Mouse (Mus musculus) neutrophil, adult 83 days (primary cell): ENCODE measurements around the gene Gabre. TPM values are rescaled to one million over a fixed set of nuclear protein-coding genes. Genes with fewer than 3 reads are reported as not detected.

Experiments
- total RNA-seq, 2 experiments: library from RNA; stranded (reverse); gene quantifications; one replicate each; pipeline ENCODE4 v1.2.4; 2023

The Gabre gene
- under 1 TPM in 1 of 2 experiments, not detected in 1; 0.93 TPM for total RNA-seq

DNA sequence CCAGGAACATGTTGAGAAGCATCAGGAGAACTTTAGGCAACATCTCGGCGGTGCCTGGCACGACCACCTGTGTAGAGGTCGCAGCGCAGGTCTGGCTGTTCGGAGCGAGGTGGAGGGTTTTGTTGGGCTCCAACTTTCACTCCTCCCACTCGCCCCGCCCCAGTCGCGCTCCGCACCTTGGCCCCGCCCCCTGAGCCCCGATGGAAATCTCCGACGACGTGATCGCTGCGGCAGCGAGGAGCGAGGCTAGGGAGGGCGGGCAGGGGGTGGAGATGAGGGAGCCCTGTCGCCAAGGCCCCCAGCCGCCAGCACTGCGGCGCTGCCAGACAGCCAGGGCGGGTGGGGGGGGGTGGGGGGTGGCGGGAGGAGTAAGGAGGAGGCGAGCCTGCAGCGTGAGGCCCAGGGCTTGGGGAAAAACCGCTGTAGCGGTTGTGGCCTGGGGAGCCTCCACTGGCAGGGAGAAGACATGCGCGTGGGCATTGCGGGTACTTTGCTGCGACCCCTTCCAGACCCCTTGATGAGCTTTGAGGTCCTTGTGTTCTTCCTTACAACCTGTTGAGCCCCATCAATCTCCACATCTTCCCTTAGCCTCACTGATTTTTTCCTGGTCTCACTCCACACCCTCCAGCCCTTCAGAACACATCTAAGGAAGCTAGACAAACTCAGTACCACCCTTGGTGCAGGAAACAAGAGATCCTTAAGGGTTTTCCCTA, at the start of gene Gabre:
Gene Gabre (minus strand): TSS at position 145 of the 713 bp plus-strand sequence.

DNA sequence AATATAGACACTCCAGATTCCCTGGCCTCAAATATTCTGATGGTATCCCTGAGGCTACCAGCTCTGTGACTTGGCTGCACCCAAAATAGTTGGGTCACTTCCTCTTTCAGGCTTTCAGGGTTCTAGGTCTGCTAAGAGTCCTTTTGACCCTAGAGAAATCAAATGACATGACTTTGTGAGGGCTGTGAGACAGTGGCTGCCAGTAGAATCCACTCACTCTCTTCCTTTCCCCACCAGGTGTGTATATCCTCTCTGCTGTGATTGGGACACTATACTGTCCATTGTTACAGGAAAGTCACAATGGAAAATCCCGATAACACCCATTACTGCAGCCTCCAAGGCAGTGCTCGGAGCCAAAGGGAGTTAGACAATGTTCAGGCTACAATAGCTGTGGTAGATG, 52.9 kb downstream of the Gabre start, which contains the start of gene Magea4:
Gene Magea4 (plus strand): TSS at position 301 of the 400 bp plus-strand sequence.

Other genes with a start within 250 kb of the Gabre start
- gene Magea4, start 52.8 kb downstream of the Gabre start, total RNA-seq = not detected
- gene Magea10, start 112.1 kb upstream of the Gabre start, total RNA-seq = not detected